Mouse (Mus musculus) myocyte (in vitro differentiated cells): ENCODE measurements around the gene Slc39a11. TPM values are rescaled to one million over a fixed set of nuclear protein-coding genes. Genes with fewer than 3 reads are reported as not detected.

ENCODE experiments used
- H3K27me3 ChIP-seq: one replicate; pipeline ENCODE4 v1.6.1; 2011; ENCODE audit not compliant: control insufficient read depth, insufficient read depth, insufficient read length
- H3K36me3 ChIP-seq: one replicate; pipeline ENCODE4 v1.6.1; 2011; ENCODE audit not compliant: control insufficient read depth, insufficient read depth
- H3K4me2 ChIP-seq: one replicate; pipeline ENCODE4 v1.6.1; 2011; ENCODE audit warnings: low read depth, control low read depth
- H3K4me3 ChIP-seq: one replicate; pipeline ENCODE4 v1.5.1; 2011; ENCODE audit warnings: mild to moderate bottlenecking, control low read depth, moderate library complexity
- H3K79me2 ChIP-seq: one replicate; pipeline ENCODE4 v1.6.1; 2011; ENCODE audit not compliant: control insufficient read depth, insufficient read depth
- H3ac ChIP-seq: one replicate; pipeline ENCODE4 v1.6.1; 2011; ENCODE audit not compliant: control insufficient read depth, insufficient read length
- CEBPB ChIP-seq: IDR thresholded peaks from 2 replicates; pipeline ENCODE4 v1.6.1; 2011; ENCODE audit warnings: mild to moderate bottlenecking, moderate library complexity; ENCODE audit not compliant: poor library complexity, insufficient read depth, severe bottlenecking
- E2F4 ChIP-seq: IDR thresholded peaks from one replicate; pipeline ENCODE4 v1.6.1; 2011; ENCODE audit warnings: mild to moderate bottlenecking, control low read depth, moderate library complexity; ENCODE audit not compliant: insufficient read depth
- MAX ChIP-seq: IDR thresholded peaks from one replicate; pipeline ENCODE4 v1.6.1; 2011; ENCODE audit warnings: low read depth, mild to moderate bottlenecking, control low read depth
- MYOD1 ChIP-seq, 3 experiments: IDR thresholded peaks; one replicate each; pipeline ENCODE4 v1.6.1; 2011; ENCODE audit warnings: control low read depth in 2 of 3, low read depth in 2 of 3, mild to moderate bottlenecking in 2 of 3, moderate library complexity in 1 of 3; ENCODE audit not compliant: insufficient read length in 2 of 3, control insufficient read depth in 1 of 3
- MYOG ChIP-seq, 3 experiments: IDR thresholded peaks; one replicate each; pipeline ENCODE4 v1.6.1; 2011; ENCODE audit warnings: control low read depth in 2 of 3, low read depth in 2 of 3, mild to moderate bottlenecking in 2 of 3; ENCODE audit not compliant: insufficient read length in 2 of 3, control insufficient read depth in 1 of 3, insufficient read depth in 1 of 3
- POLR2A ChIP-seq: IDR thresholded peaks from one replicate; pipeline ENCODE4 v1.6.1; 2011; ENCODE audit warnings: low read depth, mild to moderate bottlenecking, control low read depth, moderate library complexity; ENCODE audit not compliant: insufficient read length
- POLR2AphosphoS2 ChIP-seq: IDR thresholded peaks from one replicate; pipeline ENCODE4 v1.6.1; 2011; ENCODE audit warnings: low read depth, control low read depth; ENCODE audit not compliant: insufficient read length
- REST ChIP-seq: IDR thresholded peaks from one replicate; pipeline ENCODE4 v1.6.1; 2011; ENCODE audit warnings: mild to moderate bottlenecking, control low read depth, moderate library complexity; ENCODE audit not compliant: insufficient read depth, insufficient read length
- SRF ChIP-seq: IDR thresholded peaks from one replicate; pipeline ENCODE4 v1.6.1; 2011; ENCODE audit warnings: low read depth; ENCODE audit not compliant: control insufficient read depth, insufficient read length
- TCF12 ChIP-seq: IDR thresholded peaks from one replicate; pipeline ENCODE4 v1.6.1; 2011; ENCODE audit warnings: mild to moderate bottlenecking, control low read depth; ENCODE audit not compliant: poor library complexity, insufficient read depth, severe bottlenecking
- TCF3 ChIP-seq: IDR thresholded peaks from one replicate; pipeline ENCODE4 v1.6.1; 2011; ENCODE audit warnings: low read depth, control low read depth; ENCODE audit not compliant: insufficient read length
- USF1 ChIP-seq: IDR thresholded peaks from one replicate; pipeline ENCODE4 v1.6.1; 2011; ENCODE audit warnings: low read depth, mild to moderate bottlenecking, control low read depth, moderate library complexity
- polyA plus RNA-seq: library from polyadenylated mRNA; unstranded; fragments of >200 nt; fragmentation: generic; extraction: Trizol; gene quantifications from one replicate; pipeline ENCODE4 v1.2.1, GENCODE M21; 2012; ENCODE audit warnings: missing spikeins

Gene Slc39a11
- polyA plus RNA-seq, 1 experiment = 15.7 TPM

GRCm38 (mm10) chr11:113352085-113352815 lies 297.6 kb downstream of the Slc39a11 start:
- TF ChIP-seq USF1 (no peak), REST (no peak), TCF12 (no peak), POLR2A (no peak), MYOD1 (IDR thresholded peaks at IDR 0.05; ENCODE audit: control insufficient read depth in 1 of 3, insufficient read length in 2 of 3, low read depth in 2 of 3) (no peak), MAX (no peak), E2F4 (no peak), TCF3 (no peak), POLR2AphosphoS2 (no peak), CEBPB (no peak), MYOG (IDR thresholded peaks at IDR 0.05; ENCODE audit: control insufficient read depth in 1 of 3, insufficient read depth in 1 of 3, insufficient read length in 2 of 3, low read depth in 2 of 3) (no peak), SRF (no peak)
- Histone ChIP-seq H3K4me2 (peak overlapping the region; percentile 62), H3K27me3 (no peaks in the 10 kb centered on the region), H3K36me3 (no peaks in the 10 kb centered on the region), H3K79me2 (no peaks in the 10 kb centered on the region), H3ac (no peak overlapping the region), H3K4me3 (no peak overlapping the region)

- Histone ChIP-seq H3K4me2 (no peak overlapping the region), H3K4me3 (no peak overlapping the region), H3K79me2 (no peaks in the 10 kb centered on the region), H3K36me3 (no peaks in the 10 kb centered on the region), H3K27me3 (no peaks in the 10 kb centered on the region), H3ac (no peak overlapping the region)
- TF ChIP-seq TCF3 (no peak), POLR2A (no peak), REST (no peak)
These were observed 299.3 kb downstream of the Slc39a11 start for GRCm38 (mm10) chr11:113350583-113350982.

GRCm38 (mm10) chr11:113346895-113347514 lies 302.9 kb downstream of the Slc39a11 start:
- Histone ChIP-seq H3ac (no peak overlapping the region), H3K79me2 (no peaks in the 10 kb centered on the region), H3K27me3 (no peaks in the 10 kb centered on the region), H3K4me2 (no peak overlapping the region), H3K36me3 (no peaks in the 10 kb centered on the region), H3K4me3 (no peak overlapping the region)
- TF ChIP-seq SRF = no peak
- TF ChIP-seq POLR2AphosphoS2 = no peak
- TF ChIP-seq MYOG (IDR thresholded peaks at IDR 0.05; ENCODE audit: control insufficient read depth in 1 of 3, insufficient read depth in 1 of 3, insufficient read length in 2 of 3, low read depth in 2 of 3) = no peak
- no peak for TF ChIP-seq E2F4
- no peak for TF ChIP-seq REST
- TF ChIP-seq CEBPB = no peak
- no peak for TF ChIP-seq POLR2A
- TF ChIP-seq MYOD1 (IDR thresholded peaks at IDR 0.05; ENCODE audit: control insufficient read depth in 1 of 3, insufficient read length in 2 of 3, low read depth in 2 of 3) = no peak
- no peak for TF ChIP-seq TCF12
- no peak for TF ChIP-seq TCF3
- no peak for TF ChIP-seq USF1
- no peak for TF ChIP-seq MAX

GRCm38 (mm10) chr11:113339770-113340169 lies 310.1 kb downstream of the Slc39a11 start:
- no peaks in the 10 kb centered on the region for H3K79me2 ChIP-seq
- H3ac ChIP-seq = no peak overlapping the region
- H3K4me3 ChIP-seq = no peak overlapping the region
- H3K27me3 ChIP-seq = no peaks in the 10 kb centered on the region
- no peak for TF ChIP-seq USF1
- no peak for TF ChIP-seq TCF3
- TF ChIP-seq MAX = no peak
- no peak for TF ChIP-seq TCF12
- no peaks in the 10 kb centered on the region for H3K36me3 ChIP-seq
- no peak overlapping the region for H3K4me2 ChIP-seq

GRCm38 (mm10) chr11:113338581-113338980 lies 311.3 kb downstream of the Slc39a11 start:
- Histone ChIP-seq H3K36me3 (no peaks in the 10 kb centered on the region), H3ac (no peak overlapping the region), H3K4me2 (no peak overlapping the region), H3K4me3 (no peak overlapping the region), H3K79me2 (no peaks in the 10 kb centered on the region), H3K27me3 (no peaks in the 10 kb centered on the region)
- TF ChIP-seq POLR2AphosphoS2 (no peak), TCF3 (no peak), MYOG (IDR thresholded peaks at IDR 0.05; ENCODE audit: control insufficient read depth in 1 of 3, insufficient read depth in 1 of 3, insufficient read length in 2 of 3, low read depth in 2 of 3) (no peak), REST (no peak), MAX (no peak), TCF12 (no peak), POLR2A (no peak), MYOD1 (IDR thresholded peaks at IDR 0.05; ENCODE audit: control insufficient read depth in 1 of 3, insufficient read length in 2 of 3, low read depth in 2 of 3) (no peak), CEBPB (no peak), SRF (no peak), E2F4 (no peak), USF1 (no peak)
